Mouse (Mus musculus) heart, embryonic 11.5 days (tissue): ENCODE measurements around the gene Cdh23. TPM values are rescaled to one million over a fixed set of nuclear protein-coding genes. Genes with fewer than 3 reads are reported as not detected.
A peak's percentile ranks its signal among the peaks of the same experiment; 100 is the strongest.

Source experiments
- ATAC-seq: fragments of 200-750 bp; cut with Nextera tagmentation; replicated peaks from 2 replicates; pipeline ENCODE4 v1.8.0; 2017; ENCODE audit warnings: moderate library complexity; ENCODE audit not compliant: insufficient number of reproducible peaks, low FRiP score, low TSS enrichment
- H3K27ac ChIP-seq: fragments of 300-500 bp; sonication (generic); 2 replicates; pipeline ENCODE4 v1.5.1; 2014; ENCODE audit warnings: mild to moderate bottlenecking, low read depth, low read length
- H3K27me3 ChIP-seq: fragments of 300-500 bp; sonication (generic); 2 replicates; pipeline ENCODE4 v1.6.1; 2014; ENCODE audit warnings: mild to moderate bottlenecking, low read length, mixed read lengths; ENCODE audit not compliant: control insufficient read depth, insufficient read depth
- H3K36me3 ChIP-seq: fragments of 300-500 bp; sonication (generic); 2 replicates; pipeline ENCODE4 v1.6.1; 2014; ENCODE audit warnings: mild to moderate bottlenecking, low read length, moderate library complexity, mixed read lengths; ENCODE audit not compliant: control insufficient read depth, insufficient read depth
- H3K4me1 ChIP-seq: fragments of 300-500 bp; sonication (generic); 2 replicates; pipeline ENCODE4 v1.6.1; 2014; ENCODE audit warnings: low read length; ENCODE audit not compliant: control insufficient read depth, insufficient read depth
- H3K4me2 ChIP-seq: fragments of 300-500 bp; sonication (generic); 2 replicates; pipeline ENCODE4 v1.6.1; 2014; ENCODE audit warnings: mild to moderate bottlenecking, moderate library complexity
- H3K4me3 ChIP-seq: fragments of 300-500 bp; sonication (generic); 2 replicates; pipeline ENCODE4 v1.5.1; 2014; ENCODE audit warnings: low read depth, low read length
- H3K9ac ChIP-seq: fragments of 300-500 bp; sonication (generic); 2 replicates; pipeline ENCODE4 v1.6.1; 2014; ENCODE audit warnings: mild to moderate bottlenecking, low read depth, low read length, moderate library complexity
- H3K9me3 ChIP-seq: fragments of 300-500 bp; sonication (generic); replicated peaks from 2 replicates; pipeline ENCODE4 v1.6.1; 2016; ENCODE audit warnings: low read length; ENCODE audit not compliant: control insufficient read depth
- WGBS: fragments of 180-500 bp; shearing (Covaris S2); extraction: QIAGEN DNeasy Blood & Tissue Kit; methylation state at CpG from one replicate; pipeline ENCODE4 v1.1.7; 2014; ENCODE audit not compliant: insufficient replicate concordance; 5-methylcytosine and 5-hydroxymethylcytosine counted together
- polyA plus RNA-seq: library from polyadenylated mRNA; unstranded; fragments of >200 nt; fragmentation: Nextera tagmentation; extraction: Ambion mirVana; gene quantifications from 2 replicates; pipeline ENCODE4 v1.2.1, GENCODE M21; 2014

Gene Cdh23
- polyA plus RNA-seq, 1 experiment from 2014 or later: 0.27 TPM

- H3K4me1 ChIP-seq: no peaks in the 10 kb centered on the region
- no peak overlapping the region for H3K4me3 ChIP-seq
- no peak for ATAC-seq
- H3K9me3 ChIP-seq: no peaks in the 10 kb centered on the region
- H3K9ac ChIP-seq: no peak overlapping the region
- H3K27me3 ChIP-seq: no peaks in the 10 kb centered on the region
- WGBS: 53% methylated on average over 7 of the region's 7 CpGs
- no peak overlapping the region for H3K4me2 ChIP-seq
- H3K36me3 ChIP-seq: no peaks in the 10 kb centered on the region
- no peak overlapping the region for H3K27ac ChIP-seq
These were observed 106.0 kb downstream of the Cdh23 start for GRCm38 (mm10) chr10:60590241-60590640.

GRCm38 (mm10) chr10:60585691-60586090, 110.6 kb downstream of the Cdh23 start:
- 56% methylated on average over 6 of the region's 6 CpGs for WGBS
- H3K4me2 ChIP-seq: no peak overlapping the region
- no peak overlapping the region for H3K27ac ChIP-seq
- no peaks in the 10 kb centered on the region for H3K9me3 ChIP-seq
- no peak overlapping the region for H3K9ac ChIP-seq
- H3K36me3 ChIP-seq: no peaks in the 10 kb centered on the region
- no peak overlapping the region for H3K4me3 ChIP-seq
- no peak for ATAC-seq
- no peaks in the 10 kb centered on the region for H3K4me1 ChIP-seq
- H3K27me3 ChIP-seq: no peaks in the 10 kb centered on the region

- Histone ChIP-seq H3K4me2 (no peak overlapping the region), H3K27ac (no peak overlapping the region), H3K4me3 (no peak overlapping the region), H3K4me1 (peaks cover 2% of the 10 kb centered on the region), H3K9me3 (no peaks in the 10 kb centered on the region), H3K9ac (no peak overlapping the region), H3K36me3 (no peaks in the 10 kb centered on the region), H3K27me3 (no peaks in the 10 kb centered on the region)
- no peak for ATAC-seq
- 78% methylated on average over 15 of the region's 15 CpGs for WGBS
These were observed 113.3 kb downstream of the Cdh23 start for GRCm38 (mm10) chr10:60582956-60583355.

GRCm38 (mm10) chr10:60580666-60581065, 115.6 kb downstream of the Cdh23 start:
- Histone ChIP-seq H3K9ac (no peak overlapping the region), H3K4me1 (peaks cover 10% of the 10 kb centered on the region), H3K36me3 (no peaks in the 10 kb centered on the region), H3K27ac (no peak overlapping the region), H3K4me2 (no peak overlapping the region), H3K9me3 (no peaks in the 10 kb centered on the region), H3K27me3 (no peaks in the 10 kb centered on the region), H3K4me3 (no peak overlapping the region)
- 82% methylated on average over 15 of the region's 15 CpGs for WGBS
- no peak for ATAC-seq

- Histone ChIP-seq H3K27ac (no peak overlapping the region), H3K4me1 (peaks cover 10% of the 10 kb centered on the region), H3K4me2 (no peak overlapping the region), H3K9ac (no peak overlapping the region), H3K36me3 (no peaks in the 10 kb centered on the region), H3K4me3 (no peak overlapping the region), H3K27me3 (no peaks in the 10 kb centered on the region), H3K9me3 (no peaks in the 10 kb centered on the region)
- 85% methylated on average over 12 of the region's 12 CpGs for WGBS
- ATAC-seq: no peak
These were observed 117.4 kb downstream of the Cdh23 start for GRCm38 (mm10) chr10:60578738-60579538.

GRCm38 (mm10) chr10:60577920-60578737, 118.2 kb downstream of the Cdh23 start:
- Histone ChIP-seq H3K36me3 (no peaks in the 10 kb centered on the region), H3K4me3 (no peak overlapping the region), H3K27me3 (no peaks in the 10 kb centered on the region), H3K4me2 (no peak overlapping the region), H3K9me3 (no peaks in the 10 kb centered on the region), H3K9ac (no peak overlapping the region), H3K4me1 (peaks cover 10% of the 10 kb centered on the region), H3K27ac (peak overlapping the region; percentile 63)
- no peak for ATAC-seq
- WGBS: 74% methylated on average over 12 of the region's 12 CpGs

- Histone ChIP-seq H3K9me3 (no peaks in the 10 kb centered on the region), H3K9ac (no peak overlapping the region), H3K27me3 (no peaks in the 10 kb centered on the region), H3K4me2 (no peak overlapping the region), H3K36me3 (no peaks in the 10 kb centered on the region), H3K4me3 (no peak overlapping the region), H3K27ac (peak overlapping the region; percentile 63), H3K4me1 (peaks cover 10% of the 10 kb centered on the region)
- ATAC-seq: peak; percentile 74
- WGBS: 34% methylated on average over 13 of the region's 13 CpGs
These were observed 119.0 kb downstream of the Cdh23 start for GRCm38 (mm10) chr10:60577125-60577919.

GRCm38 (mm10) chr10:60574851-60575250, 121.4 kb downstream of the Cdh23 start:
- no peak overlapping the region for H3K9ac ChIP-seq
- no peaks in the 10 kb centered on the region for H3K27me3 ChIP-seq
- H3K27ac ChIP-seq: no peak overlapping the region
- H3K9me3 ChIP-seq: no peaks in the 10 kb centered on the region
- WGBS: 87% methylated on average over 3 of the region's 3 CpGs
- no peaks in the 10 kb centered on the region for H3K36me3 ChIP-seq
- H3K4me1 ChIP-seq: peaks cover 10% of the 10 kb centered on the region
- H3K4me3 ChIP-seq: no peak overlapping the region
- H3K4me2 ChIP-seq: no peak overlapping the region
- no peak for ATAC-seq
